Mouse (Mus musculus): ENCODE measurements around the gene Irak3.

- TF ChIP-seq POLR2A (IDR thresholded peaks at IDR 0.05; ENCODE audit: insufficient read length, low read depth) (no peak), E2F4 (IDR thresholded peaks at IDR 0.05; ENCODE audit: insufficient read depth) (no peak), USF1 (IDR thresholded peaks at IDR 0.05; ENCODE audit: low read depth) (no peak), MYOD1 (IDR thresholded peaks at IDR 0.05; ENCODE audit: control insufficient read depth in 1 of 3, insufficient read length in 2 of 3, low read depth in 2 of 3) (no peak), CEBPB (IDR thresholded peaks at IDR 0.05; ENCODE audit: insufficient read depth, poor library complexity, severe bottlenecking) (no peak), POLR2AphosphoS2 (IDR thresholded peaks at IDR 0.05; ENCODE audit: insufficient read length, low read depth) (no peak), MYOG (IDR thresholded peaks at IDR 0.05; ENCODE audit: control insufficient read depth in 1 of 3, insufficient read depth in 1 of 3, insufficient read length in 2 of 3, low read depth in 2 of 3) (no peak)
Measured at GRCm38 (mm10) chr10:120233655-120234367, 31.9 kb upstream of the Irak3 start.
